Mouse (Mus musculus): Measurements from ENCODE around the gene Ube3c. TPM values are rescaled to one million over a fixed set of nuclear protein-coding genes. Genes with fewer than 3 reads are reported as not detected.
"Not testable (repeated sequence)": the region's sequence is repeated elsewhere in the genome, so short reads cannot be mapped to it uniquely, and the experiment has no call there.

Ube3c gene
- 29.9 and 31.9 TPM in 2 replicates for polyA plus RNA-seq (2014; fragmentation: Nextera tagmentation; extraction: Ambion mirVana)

- H3K27ac ChIP-seq (ENCODE audit: low read depth, low read length) = peak within 1 kb of the TSS; percentile 91
- peak; percentile 97 for ATAC-seq (replicated peaks; ENCODE audit: insufficient number of reproducible peaks, low FRiP score, low TSS enrichment)
- no peaks in the 10 kb centered on the region for H3K9me3 ChIP-seq (replicated peaks; ENCODE audit: control insufficient read depth, low read length)
- peaks cover 10% of the 10 kb centered on the region for H3K4me1 ChIP-seq (ENCODE audit: control insufficient read depth, insufficient read depth, low read length)
- H3K27me3 ChIP-seq (ENCODE audit: control insufficient read depth, insufficient read depth, low read length) = no peaks in the 10 kb centered on the region
- under 1% methylated on average over 65 of the region's 72 CpGs for WGBS (ENCODE audit: insufficient replicate concordance)
- H3K4me3 ChIP-seq (ENCODE audit: low read depth, low read length) = peak within 1 kb of the TSS; percentile 86
- H3K36me3 ChIP-seq (ENCODE audit: control insufficient read depth, insufficient read depth, low read length) = no peaks in the 10 kb centered on the region; the same call in 1 of the 2 replicates
- H3K9ac ChIP-seq (ENCODE audit: low read depth, low read length) = peak within 1 kb of the TSS; percentile 85
- H3K4me2 ChIP-seq = peak within 1 kb of the TSS; percentile 98
Measured at GRCm38 (mm10) chr5:29568848-29569377, at the start of gene Ube3c. Gene Ube3c, plus strand, starts transcription at chr5:29569242.

DNA sequence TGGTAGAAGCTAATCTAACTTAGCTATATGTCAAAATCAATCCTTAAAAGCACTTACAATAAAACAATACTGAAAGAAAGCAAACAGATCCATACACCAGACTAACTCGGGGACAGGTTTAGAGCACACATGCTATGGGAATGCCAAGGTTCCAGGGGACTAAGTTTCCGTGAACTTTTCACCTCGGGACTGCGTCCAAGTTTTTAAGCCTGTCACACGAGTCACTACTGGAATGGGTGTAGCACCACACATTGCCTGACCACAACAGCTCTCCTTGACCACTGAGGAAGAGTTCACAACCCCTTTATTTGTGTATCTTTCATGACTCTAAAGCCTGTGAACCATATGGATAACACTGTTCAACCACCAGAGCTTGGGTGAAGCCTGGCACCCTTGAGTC, 8.9 kb upstream of the Ube3c start:
- H3K27me3 ChIP-seq (ENCODE audit: control insufficient read depth, insufficient read depth, low read length) = no peaks in the 10 kb centered on the region
- no peak for ATAC-seq (replicated peaks; ENCODE audit: insufficient number of reproducible peaks, low FRiP score, low TSS enrichment)
- H3K9me3 ChIP-seq (replicated peaks; ENCODE audit: control insufficient read depth, low read length) = no peaks in the 10 kb centered on the region
- no peak overlapping the region for H3K27ac ChIP-seq (ENCODE audit: low read depth, low read length)
- H3K9ac ChIP-seq (ENCODE audit: low read depth, low read length) = no peak overlapping the region
- H3K36me3 ChIP-seq (ENCODE audit: control insufficient read depth, insufficient read depth, low read length) = no peaks in the 10 kb centered on the region
- no peak overlapping the region for H3K4me3 ChIP-seq (ENCODE audit: low read depth, low read length)
- WGBS (ENCODE audit: insufficient replicate concordance) = 84% methylated on average over 5 of the region's 5 CpGs
- H3K4me1 ChIP-seq (ENCODE audit: control insufficient read depth, insufficient read depth, low read length) = no peaks in the 10 kb centered on the region
- H3K4me2 ChIP-seq = no peak overlapping the region

DNA sequence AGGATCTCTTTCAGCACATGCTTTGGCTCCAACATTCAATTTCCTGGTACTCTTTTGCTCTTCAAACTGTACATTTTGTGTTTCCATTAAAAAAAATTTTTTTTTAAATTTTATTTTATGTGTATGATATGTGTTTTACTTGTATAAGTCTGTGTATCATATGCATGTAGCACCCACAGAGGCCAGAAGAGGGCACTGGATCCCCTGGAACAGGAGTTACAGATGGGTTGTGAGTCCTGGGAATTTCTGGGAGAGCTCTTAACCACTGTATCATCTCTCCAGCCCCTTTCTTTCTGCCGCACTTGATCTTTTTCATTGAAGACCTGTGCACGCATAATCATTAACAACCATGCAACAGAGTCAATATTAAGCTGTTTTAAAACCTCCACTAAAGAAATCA, 8.4 kb upstream of the Ube3c start:
- no peaks in the 10 kb centered on the region for H3K4me1 ChIP-seq (ENCODE audit: control insufficient read depth, insufficient read depth, low read length)
- H3K27me3 ChIP-seq (ENCODE audit: control insufficient read depth, insufficient read depth, low read length) = no peaks in the 10 kb centered on the region
- no peaks in the 10 kb centered on the region for H3K36me3 ChIP-seq (ENCODE audit: control insufficient read depth, insufficient read depth, low read length)
- H3K9me3 ChIP-seq (replicated peaks; ENCODE audit: control insufficient read depth, low read length) = no peaks in the 10 kb centered on the region
- no peak overlapping the region for H3K4me3 ChIP-seq (ENCODE audit: low read depth, low read length)
- H3K4me2 ChIP-seq = no peak overlapping the region
- H3K9ac ChIP-seq (ENCODE audit: low read depth, low read length) = no peak overlapping the region
- ATAC-seq (replicated peaks; ENCODE audit: insufficient number of reproducible peaks, low FRiP score, low TSS enrichment) = no peak
- WGBS (ENCODE audit: insufficient replicate concordance) = 93% methylated on average over 2 of the region's 2 CpGs
- no peak overlapping the region for H3K27ac ChIP-seq (ENCODE audit: low read depth, low read length)

GRCm38 (mm10) chr5:29569378-29570280, 587 bp downstream of the Ube3c start:
- Histone ChIP-seq H3K36me3 (ENCODE audit: control insufficient read depth, insufficient read depth, low read length) (no peaks in the 10 kb centered on the region; the same call in 1 of the 2 replicates), H3K27me3 (ENCODE audit: control insufficient read depth, insufficient read depth, low read length) (no peaks in the 10 kb centered on the region), H3K9ac (ENCODE audit: low read depth, low read length) (peak overlapping the region; percentile 85), H3K4me1 (ENCODE audit: control insufficient read depth, insufficient read depth, low read length) (peaks cover 10% of the 10 kb centered on the region), H3K4me3 (ENCODE audit: low read depth, low read length) (peak overlapping the region; percentile 86), H3K9me3 (replicated peaks; ENCODE audit: control insufficient read depth, low read length) (no peaks in the 10 kb centered on the region), H3K27ac (ENCODE audit: low read depth, low read length) (peak overlapping the region; percentile 91), H3K4me2 (peak overlapping the region; percentile 98)
- ATAC-seq (replicated peaks; ENCODE audit: insufficient number of reproducible peaks, low FRiP score, low TSS enrichment) = peak; percentile 87
- WGBS (ENCODE audit: insufficient replicate concordance) = 3% methylated on average over 51 of the region's 67 CpGs

- H3K4me3 ChIP-seq (ENCODE audit: low read depth, low read length); H3K27ac ChIP-seq (ENCODE audit: low read depth, low read length); H3K9ac ChIP-seq (ENCODE audit: low read depth, low read length); H3K36me3 ChIP-seq (ENCODE audit: control insufficient read depth, insufficient read depth, low read length); H3K9me3 ChIP-seq (replicated peaks; ENCODE audit: control insufficient read depth, low read length); H3K4me2 ChIP-seq; ATAC-seq (replicated peaks; ENCODE audit: insufficient number of reproducible peaks, low FRiP score, low TSS enrichment); H3K27me3 ChIP-seq (ENCODE audit: control insufficient read depth, insufficient read depth, low read length): not testable (repeated sequence)
- 90% methylated on average over 11 of the region's 11 CpGs for whole genome bisulfite sequencing (ENCODE audit: insufficient replicate concordance)
- peaks cover 10% of the 10 kb centered on the region for H3K4me1 ChIP-seq (ENCODE audit: control insufficient read depth, insufficient read depth, low read length)
Measured at GRCm38 (mm10) chr5:29574286-29574685, 5.2 kb downstream of the Ube3c start.

- no peak for ATAC-seq (replicated peaks; ENCODE audit: insufficient number of reproducible peaks, low FRiP score, low TSS enrichment)
- H3K4me1 ChIP-seq (ENCODE audit: control insufficient read depth, insufficient read depth, low read length) = peaks cover 8% of the 10 kb centered on the region
- no peaks in the 10 kb centered on the region; the same call in 1 of the 2 replicates for H3K36me3 ChIP-seq (ENCODE audit: control insufficient read depth, insufficient read depth, low read length)
- WGBS (ENCODE audit: insufficient replicate concordance) = 68% methylated on average over 2 of the region's 2 CpGs
- no peak overlapping the region for H3K4me3 ChIP-seq (ENCODE audit: low read depth, low read length)
- H3K4me2 ChIP-seq = no peak overlapping the region
- H3K9ac ChIP-seq (ENCODE audit: low read depth, low read length) = no peak overlapping the region
- H3K9me3 ChIP-seq (replicated peaks; ENCODE audit: control insufficient read depth, low read length) = no peaks in the 10 kb centered on the region
- H3K27ac ChIP-seq (ENCODE audit: low read depth, low read length) = no peak overlapping the region
- H3K27me3 ChIP-seq (ENCODE audit: control insufficient read depth, insufficient read depth, low read length) = no peaks in the 10 kb centered on the region
Measured at GRCm38 (mm10) chr5:29575085-29575484, 6.0 kb downstream of the Ube3c start.

DNA sequence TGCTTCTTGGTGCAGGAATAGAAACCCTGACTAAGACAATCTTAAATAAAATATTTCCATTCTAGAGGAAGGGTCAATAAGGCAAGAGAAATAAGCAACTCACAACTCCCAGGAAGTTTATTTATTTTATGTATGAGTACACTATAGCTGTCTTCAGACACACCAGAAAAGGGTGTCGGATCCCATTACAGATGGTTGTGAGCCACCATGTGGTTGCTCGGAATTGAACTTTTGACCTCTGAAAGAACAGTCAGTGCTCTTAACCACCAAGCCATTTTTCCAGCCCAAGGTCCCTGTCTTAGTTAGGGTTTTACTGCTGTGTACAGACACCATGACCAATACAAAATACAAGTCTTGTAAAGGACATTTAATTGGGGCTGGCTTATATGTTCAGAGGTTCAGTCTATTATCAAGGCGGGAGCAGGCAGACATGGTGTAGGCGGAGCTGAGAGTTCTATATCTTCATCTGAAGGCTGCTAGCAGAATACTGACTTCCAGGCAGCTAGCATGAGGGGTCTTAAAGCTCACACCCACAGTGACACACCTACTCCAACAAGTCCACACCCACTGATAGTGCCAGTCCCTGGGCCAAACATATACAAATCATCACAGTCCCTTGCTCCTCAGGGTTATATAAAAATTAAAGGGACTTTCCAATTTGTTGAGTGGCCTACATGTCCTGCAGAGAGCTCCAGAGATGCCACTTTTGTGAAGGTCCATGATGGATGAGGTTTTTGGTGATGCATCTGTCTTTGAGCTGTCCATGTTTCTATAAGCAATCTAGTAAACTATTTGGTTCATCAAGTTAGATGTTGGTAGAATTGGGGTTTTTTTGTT, 9.0 kb downstream of the Ube3c start:
- Histone ChIP-seq H3K36me3 (ENCODE audit: control insufficient read depth, insufficient read depth, low read length) (no peaks in the 10 kb centered on the region), H3K9ac (ENCODE audit: low read depth, low read length) (no peak overlapping the region), H3K27me3 (ENCODE audit: control insufficient read depth, insufficient read depth, low read length) (no peaks in the 10 kb centered on the region), H3K9me3 (replicated peaks; ENCODE audit: control insufficient read depth, low read length) (no peaks in the 10 kb centered on the region), H3K4me3 (ENCODE audit: low read depth, low read length) (no peak overlapping the region), H3K4me2 (no peak overlapping the region), H3K4me1 (ENCODE audit: control insufficient read depth, insufficient read depth, low read length) (no peaks in the 10 kb centered on the region), H3K27ac (ENCODE audit: low read depth, low read length) (no peak overlapping the region)
- WGBS (ENCODE audit: insufficient replicate concordance) = 80% methylated on average over 4 of the region's 4 CpGs
- ATAC-seq (replicated peaks; ENCODE audit: insufficient number of reproducible peaks, low FRiP score, low TSS enrichment) = no peak; the same call in 1 of the 2 replicates

GRCm38 (mm10) chr5:29583880-29584595, 15.0 kb downstream of the Ube3c start:
- no peak for ATAC-seq (replicated peaks; ENCODE audit: insufficient number of reproducible peaks, low FRiP score, low TSS enrichment)
- Histone ChIP-seq H3K4me2 (no peak overlapping the region), H3K9ac (ENCODE audit: low read depth, low read length) (no peak overlapping the region), H3K9me3 (replicated peaks; ENCODE audit: control insufficient read depth, low read length) (no peaks in the 10 kb centered on the region), H3K27ac (ENCODE audit: low read depth, low read length) (no peak overlapping the region), H3K36me3 (ENCODE audit: control insufficient read depth, insufficient read depth, low read length) (peaks cover under 1% of the 10 kb centered on the region; the same call in 1 of the 2 replicates), H3K27me3 (ENCODE audit: control insufficient read depth, insufficient read depth, low read length) (no peaks in the 10 kb centered on the region), H3K4me1 (ENCODE audit: control insufficient read depth, insufficient read depth, low read length) (peaks cover 8% of the 10 kb centered on the region; the same call in 1 of the 2 replicates), H3K4me3 (ENCODE audit: low read depth, low read length) (no peak overlapping the region)
- 67% methylated on average over 2 of the region's 2 CpGs for WGBS (ENCODE audit: insufficient replicate concordance)
